Mouse (Mus musculus) CH12.LX (cell line): ENCODE results near the gene Mcl1. TPM values are rescaled to one million over a fixed set of nuclear protein-coding genes. Genes with fewer than 3 reads are reported as not detected.
A peak's percentile ranks its signal among the peaks of the same experiment; 100 is the strongest.

Source experiments
- DNase-seq: peaks from one replicate; pipeline ENCODE4 v3.0.0-alpha.2; 2013; ENCODE audit errors: extremely low read depth
- H3K27ac ChIP-seq: 2 replicates; pipeline ENCODE4 v1.5.1; 2012; ENCODE audit warnings: low read depth, mild to moderate bottlenecking, control low read depth, moderate library complexity; ENCODE audit not compliant: insufficient read depth
- H3K27me3 ChIP-seq: replicated peaks from 2 replicates; pipeline ENCODE3; 2012; ENCODE audit warnings: inconsistent platforms
- H3K36me3 ChIP-seq, 2 experiments: replicated peaks in 1 of 2; 2 replicates each; pipeline versions ENCODE3 to v1.6.1; 2012; ENCODE audit warnings: inconsistent platforms in 1 of 2, low read length in 1 of 2, mild to moderate bottlenecking in 1 of 2, mixed read lengths in 1 of 2, moderate library complexity in 1 of 2; ENCODE audit not compliant: control insufficient read depth in 1 of 2, insufficient read depth in 1 of 2
- H3K4me1 ChIP-seq, 2 experiments: 2 replicates each; pipeline ENCODE4 v1.6.1; 2012; ENCODE audit warnings: inconsistent platforms in 1 of 2, moderate library complexity in 1 of 2; ENCODE audit not compliant: insufficient read depth in 2 of 2, control insufficient read depth in 1 of 2
- H3K4me2 ChIP-seq: 2 replicates; pipeline ENCODE4 v1.6.1; 2012; ENCODE audit warnings: low read depth, mild to moderate bottlenecking, control low read depth; ENCODE audit not compliant: poor library complexity, insufficient read depth, severe bottlenecking
- H3K4me3 ChIP-seq, 3 experiments: fragments of 150-350 bp in 1 of 3; sonication (generic) in 1 of 3; replicated peaks in 1 of 3; 2 replicates each; pipeline versions ENCODE3 to v1.5.1; 2011 to 2012; ENCODE audit warnings: low read depth in 2 of 3, low read length in 2 of 3, mild to moderate bottlenecking in 2 of 3, moderate library complexity in 2 of 3, control low read depth in 1 of 3, improper control_type of control experiment in 1 of 3, inconsistent platforms in 1 of 3, mixed read lengths in 1 of 3; ENCODE audit not compliant: poor library complexity in 1 of 3
- H3K79me2 ChIP-seq: replicated peaks from 2 replicates; pipeline ENCODE4 v1.6.1; 2012; ENCODE audit warnings: mild to moderate bottlenecking, moderate library complexity; ENCODE audit not compliant: control insufficient read depth, poor library complexity, insufficient read depth, severe bottlenecking; ENCODE audit errors: extremely low read depth
- H3K9ac ChIP-seq: 2 replicates; pipeline ENCODE4 v1.6.1; 2012; ENCODE audit warnings: low read depth, mild to moderate bottlenecking, control low read depth, moderate library complexity; ENCODE audit not compliant: insufficient read depth
- H3K9me3 ChIP-seq: replicated peaks from 2 replicates; pipeline ENCODE3; 2012; ENCODE audit warnings: low read length, inconsistent platforms, mixed read lengths
- BHLHE40 ChIP-seq: IDR thresholded peaks from 2 replicates; pipeline ENCODE4 v1.6.1; 2011; ENCODE audit warnings: mild to moderate bottlenecking, low read depth, low read length, improper control_type of control experiment
- CHD1 ChIP-seq: IDR thresholded peaks from 2 replicates; pipeline ENCODE4 v1.6.1; 2012; ENCODE audit warnings: low read depth, low read length, improper control_type of control experiment, inconsistent platforms
- CTCF ChIP-seq, 2 experiments: IDR thresholded peaks in 1 of 2; conservative IDR thresholded peaks in 1 of 2; 2 replicates each; pipeline ENCODE4 v1.5.1; 2011 to 2012; ENCODE audit warnings: low read depth in 2 of 2, low read length in 2 of 2, improper control_type of control experiment in 1 of 2, inconsistent platforms in 1 of 2, mild to moderate bottlenecking in 1 of 2, moderate library complexity in 1 of 2
- ELF1 ChIP-seq: IDR thresholded peaks from 2 replicates; pipeline ENCODE4 v1.6.1; 2014; ENCODE audit warnings: low read depth, mild to moderate bottlenecking, inconsistent platforms, low read length, improper control_type of control experiment
- ETS1 ChIP-seq: conservative IDR thresholded peaks from 2 replicates; pipeline ENCODE4 v1.6.1; 2012; ENCODE audit warnings: low read depth, mild to moderate bottlenecking, inconsistent platforms, low read length, improper control_type of control experiment, moderate library complexity
- HCFC1 ChIP-seq: IDR thresholded peaks from 2 replicates; pipeline ENCODE4 v1.6.1; 2012; ENCODE audit warnings: low read depth, mild to moderate bottlenecking, inconsistent platforms, low read length, improper control_type of control experiment
- JUND ChIP-seq: conservative IDR thresholded peaks from 2 replicates; pipeline ENCODE4 v1.6.1; 2011; ENCODE audit warnings: low read depth, low read length, improper control_type of control experiment
- KAT2A ChIP-seq: IDR thresholded peaks from 2 replicates; pipeline ENCODE4 v1.6.1; 2012; ENCODE audit warnings: low read length, improper control_type of control experiment, inconsistent platforms; ENCODE audit not compliant: insufficient replicate concordance
- MAFK ChIP-seq: IDR thresholded peaks from 2 replicates; pipeline ENCODE4 v1.6.1; 2011; ENCODE audit warnings: low read length, improper control_type of control experiment; ENCODE audit not compliant: insufficient replicate concordance
- MAX ChIP-seq: IDR thresholded peaks from 2 replicates; pipeline ENCODE4 v1.6.1; 2011; ENCODE audit warnings: low read length, improper control_type of control experiment
- MYC ChIP-seq: IDR thresholded peaks from 2 replicates; pipeline ENCODE4 v1.6.1; 2011; ENCODE audit warnings: low read depth, mild to moderate bottlenecking, improper control_type of control experiment, low read length
- POLR2A ChIP-seq: IDR thresholded peaks from 2 replicates; pipeline ENCODE4 v1.6.1; 2011; ENCODE audit warnings: low read depth, mild to moderate bottlenecking, improper control_type of control experiment, low read length
- POLR2AphosphoS2 ChIP-seq: IDR thresholded peaks from 2 replicates; pipeline ENCODE4 v1.6.1; 2011; ENCODE audit warnings: low read depth, low read length, improper control_type of control experiment
- RAD21 ChIP-seq: IDR thresholded peaks from 2 replicates; pipeline ENCODE4 v1.6.1; 2011; ENCODE audit warnings: low read depth, mild to moderate bottlenecking, low read length, improper control_type of control experiment, moderate library complexity
- SIN3A ChIP-seq: IDR thresholded peaks from 2 replicates; pipeline ENCODE4 v1.6.1; 2012; ENCODE audit warnings: low read length, improper control_type of control experiment, inconsistent platforms
- TBP ChIP-seq: conservative IDR thresholded peaks from 2 replicates; pipeline ENCODE4 v1.6.1; 2011; ENCODE audit warnings: low read depth, low read length, improper control_type of control experiment
- UBTF ChIP-seq: IDR thresholded peaks from 2 replicates; pipeline ENCODE4 v1.6.1; 2012; ENCODE audit warnings: low read depth, mild to moderate bottlenecking, inconsistent platforms, low read length, improper control_type of control experiment, moderate library complexity
- USF1 ChIP-seq: IDR thresholded peaks from 2 replicates; pipeline ENCODE4 v1.6.1; 2014; ENCODE audit warnings: low read depth, mild to moderate bottlenecking, inconsistent platforms, low read length, improper control_type of control experiment
- USF2 ChIP-seq: conservative IDR thresholded peaks from 2 replicates; pipeline ENCODE4 v1.6.1; 2011; ENCODE audit warnings: low read depth, low read length, improper control_type of control experiment
- ZC3H11A ChIP-seq: IDR thresholded peaks from 2 replicates; pipeline ENCODE4 v1.6.1; 2012; ENCODE audit warnings: low read depth, mild to moderate bottlenecking, inconsistent platforms, low read length, improper control_type of control experiment
- ZKSCAN1 ChIP-seq: IDR thresholded peaks from 2 replicates; pipeline ENCODE4 v1.6.1; 2012; ENCODE audit warnings: low read depth, inconsistent platforms, low read length, improper control_type of control experiment, borderline replicate concordance
- ZMIZ1 ChIP-seq: IDR thresholded peaks from 2 replicates; pipeline ENCODE4 v1.6.1; 2012; ENCODE audit warnings: low read depth, mild to moderate bottlenecking, inconsistent platforms, low read length, improper control_type of control experiment
- ZNF384 ChIP-seq: IDR thresholded peaks from 2 replicates; pipeline ENCODE4 v1.6.1; 2012; ENCODE audit warnings: low read depth, low read length, improper control_type of control experiment, inconsistent platforms
- dilution Hi-C: fragments of 300-500 bp; cut with MboI; formaldehyde crosslinking; loops from 2 replicates; pipeline ENCODE4 v1.14.3; 2020; ENCODE audit warnings: low sequenced_read_pairs; ENCODE audit not compliant: extremely low pct_unique_long_range_greater_than_20kb, extremely low pct_ligation_motif_present
- in situ Hi-C: fragments of 300-500 bp; cut with MboI; formaldehyde crosslinking; loops from 3 replicates; pipeline ENCODE4 v1.14.3; 2019; ENCODE audit warnings: low sequenced_read_pairs, low pct_ligation_motif_present, low pct_unique_long_range_greater_than_20kb, mixed read lengths
- polyA plus RNA-seq: library from polyadenylated mRNA; unstranded; fragments of >175 nt; gene quantifications from 2 replicates; pipeline ENCODE4 v1.2.1, GENCODE M21; 2012; ENCODE audit warnings: low read depth; ENCODE audit not compliant: insufficient read length
- total RNA-seq, 2 experiments: library from RNA; depleted of rRNA; stranded (reverse); fragments of 300-350 nt in 1 of 2; fragments of >200 nt in 1 of 2; gene quantifications; 2 replicates each; pipeline ENCODE4 v1.2.3; 2012 to 2014

Gene Mcl1
- total and polyA plus RNA-seq, 3 experiments: 95.9 to 225 (median 188) TPM

GRCm38 (mm10) chr3:95635636-95636035 is 23.0 kb upstream of the Mcl1 start:
- Histone ChIP-seq H3K79me2 (peaks cover 10% of the 10 kb centered on the region), H3K4me2 (no peak overlapping the region), H3K27ac (no peak overlapping the region), H3K36me3 (peaks cover 50 to 93% of the 10 kb centered on the region in 2 experiments), H3K9me3 (no peaks in the 10 kb centered on the region), H3K4me3 (no peak overlapping the region), H3K27me3 (no peaks in the 10 kb centered on the region), H3K4me1 (peaks cover 0 to 44% of the 10 kb centered on the region in 2 experiments; a peak in 2 of 4 replicates), H3K9ac (no peak overlapping the region)
- no peak for DNase-seq
- in situ Hi-C loops (no loop called here), dilution Hi-C loops (no loop called here)
- no peak for TF ChIP-seq JUND
- peak; percentile 67; the same call in 1 of the 2 replicates for TF ChIP-seq POLR2AphosphoS2

- Histone ChIP-seq H3K36me3 (peaks cover 47 to 93% of the 10 kb centered on the region in 2 experiments), H3K4me2 (no peak overlapping the region), H3K27me3 (no peaks in the 10 kb centered on the region), H3K27ac (no peak overlapping the region), H3K4me3 (no peak overlapping the region), H3K4me1 (peaks cover 0 to 40% of the 10 kb centered on the region in 2 experiments; a peak in 2 of 4 replicates), H3K9ac (no peak overlapping the region), H3K9me3 (no peaks in the 10 kb centered on the region), H3K79me2 (peaks cover 7% of the 10 kb centered on the region; the same call in 1 of the 2 replicates)
- in situ Hi-C loops: no loop called here
- TF ChIP-seq POLR2A (no peak), ZNF384 (no peak), SIN3A (no peak), ELF1 (no peak), TBP (no peak), USF1 (no peak), CHD1 (no peak), USF2 (no peak), HCFC1 (no peak), KAT2A (no peak), ZMIZ1 (no peak), MAX (no peak)
- DNase-seq: no peak
- dilution Hi-C loops: no loop called here
Measured at GRCm38 (mm10) chr3:95636072-95636471, 22.5 kb upstream of the Mcl1 start.

- TF ChIP-seq MAFK (no peak), TBP (no peak), CTCF (conservative IDR thresholded peaks at IDR 0.05 in 1 of 2, IDR thresholded peaks at IDR 0.05 in 1 of 2; ENCODE audit: low read depth in 2 of 2, low read length in 2 of 2) (peak in 1 of 2 experiments; percentile 46; a peak in 2 of 4 replicates), MYC (0 out of 2 replicates have a peak, but pooled peaks have one; percentile 21), UBTF (no peak), ZKSCAN1 (no peak), BHLHE40 (no peak), JUND (no peak), ETS1 (no peak), ZC3H11A (no peak), KAT2A (no peak), POLR2A (no peak), ZNF384 (peak; percentile 68), RAD21 (peak; percentile 10), CHD1 (no peak)
- H3K27me3 ChIP-seq: no peaks in the 10 kb centered on the region
- no peaks in the 10 kb centered on the region for H3K9me3 ChIP-seq
- peaks cover 25 to 72% of the 10 kb centered on the region in 2 experiments for H3K36me3 ChIP-seq
- peaks cover 1 to 28% of the 10 kb centered on the region in 2 experiments; a peak in 3 of 4 replicates for H3K4me1 ChIP-seq
- H3K4me2 ChIP-seq: no peak overlapping the region
- H3K79me2 ChIP-seq: no peaks in the 10 kb centered on the region
- in situ Hi-C loops: no loop called here
- dilution Hi-C loops: no loop called here
- H3K4me3 ChIP-seq: no peak overlapping the region
- no peak for DNase-seq
- no peak overlapping the region for H3K27ac ChIP-seq
- no peak overlapping the region for H3K9ac ChIP-seq
Measured at GRCm38 (mm10) chr3:95639694-95640093, 18.9 kb upstream of the Mcl1 start.
